Mouse (Mus musculus) MEL (cell line): ENCODE measurements around the gene Brca1. TPM values are rescaled to one million over a fixed set of nuclear protein-coding genes. Genes with fewer than 3 reads are reported as not detected.

ENCODE experiments used
- DNase-seq: peaks from one replicate; pipeline ENCODE4 v3.0.0; 2011; ENCODE audit warnings: low read depth, low spot score
- H3K27ac ChIP-seq: 2 replicates; pipeline ENCODE4 v1.5.1; 2012; ENCODE audit warnings: low read depth, mild to moderate bottlenecking, control low read depth, low read length, moderate library complexity; ENCODE audit not compliant: control insufficient read depth
- H3K27me3 ChIP-seq, 2 experiments: fragments of 150-350 bp in 1 of 2; sonication (generic) in 1 of 2; 2 replicates each; pipeline ENCODE4 v1.6.1; 2012; ENCODE audit warnings: low read length in 2 of 2, mild to moderate bottlenecking in 2 of 2, improper control_type of control experiment in 1 of 2, moderate library complexity in 1 of 2; ENCODE audit not compliant: insufficient read depth in 2 of 2, control insufficient read depth in 1 of 2
- H3K36me3 ChIP-seq, 2 experiments: 2 replicates each; pipeline ENCODE4 v1.6.1; 2012 to 2014; ENCODE audit warnings: low read length in 2 of 2, improper control_type of control experiment in 1 of 2, inconsistent platforms in 1 of 2, mild to moderate bottlenecking in 1 of 2; ENCODE audit not compliant: insufficient read depth in 2 of 2, control insufficient read depth in 1 of 2
- H3K4me1 ChIP-seq, 2 experiments: fragments of 150-350 bp in 1 of 2; sonication (generic) in 1 of 2; 2 replicates each; pipeline ENCODE4 v1.6.1; 2012; ENCODE audit warnings: low read length in 2 of 2, improper control_type of control experiment in 1 of 2, mild to moderate bottlenecking in 1 of 2; ENCODE audit not compliant: insufficient read depth in 2 of 2, control insufficient read depth in 1 of 2
- H3K4me3 ChIP-seq, 2 experiments: fragments of 150-350 bp in 1 of 2; sonication (generic) in 1 of 2; 2 replicates each; pipeline ENCODE4 v1.5.1; 2012; ENCODE audit warnings: low read depth in 2 of 2, low read length in 2 of 2, mild to moderate bottlenecking in 2 of 2, moderate library complexity in 2 of 2, control low read depth in 1 of 2, improper control_type of control experiment in 1 of 2; ENCODE audit not compliant: control insufficient read depth in 1 of 2, insufficient read depth in 1 of 2
- H3K79me2 ChIP-seq: 2 replicates; pipeline ENCODE4 v1.6.1; 2012; ENCODE audit warnings: mild to moderate bottlenecking, low read length, moderate library complexity; ENCODE audit not compliant: control insufficient read depth, poor library complexity, insufficient read depth
- H3K9ac ChIP-seq: 2 replicates; pipeline ENCODE4 v1.6.1; 2012; ENCODE audit warnings: low read depth, mild to moderate bottlenecking, control low read depth, low read length, moderate library complexity; ENCODE audit not compliant: control insufficient read depth, poor library complexity, severe bottlenecking
- H3K9me3 ChIP-seq: fragments of 150-350 bp; sonication (generic); replicated peaks from 2 replicates; pipeline ENCODE4 v1.6.1; 2012; ENCODE audit warnings: mild to moderate bottlenecking, low read length, improper control_type of control experiment, moderate library complexity; ENCODE audit not compliant: insufficient read depth
- BHLHE40 ChIP-seq: IDR thresholded peaks from 2 replicates; pipeline ENCODE4 v1.6.1; 2012; ENCODE audit warnings: low read depth, mild to moderate bottlenecking, inconsistent platforms, low read length, improper control_type of control experiment, borderline replicate concordance
- CHD1 ChIP-seq: IDR thresholded peaks from 2 replicates; pipeline ENCODE4 v1.6.1; 2012; ENCODE audit warnings: low read depth, mild to moderate bottlenecking, inconsistent platforms, low read length, improper control_type of control experiment
- CTCF ChIP-seq, 3 experiments: IDR thresholded peaks in 2 of 3; conservative IDR thresholded peaks in 1 of 3; 2 replicates each; pipeline ENCODE4 v1.5.1; 2011 to 2012; ENCODE audit warnings: low read length in 3 of 3, low read depth in 2 of 3, mild to moderate bottlenecking in 2 of 3, improper control_type of control experiment in 1 of 3, inconsistent platforms in 1 of 3, mixed read lengths in 1 of 3, moderate library complexity in 1 of 3; ENCODE audit not compliant: control insufficient read depth in 1 of 3, insufficient read depth in 1 of 3, poor library complexity in 1 of 3, severe bottlenecking in 1 of 3
- EP300 ChIP-seq, 2 experiments: IDR thresholded peaks; 2 replicates each; pipeline ENCODE4 v1.6.1; 2011; ENCODE audit warnings: improper control_type of control experiment in 2 of 2, low read length in 2 of 2, low read depth in 1 of 2, mild to moderate bottlenecking in 1 of 2
- ETS1 ChIP-seq: IDR thresholded peaks from 2 replicates; pipeline ENCODE4 v1.6.1; 2012; ENCODE audit warnings: low read depth, mild to moderate bottlenecking, inconsistent platforms, low read length, improper control_type of control experiment, moderate library complexity
- GABPA ChIP-seq: IDR thresholded peaks from 2 replicates; pipeline ENCODE4 v1.6.1; 2012; ENCODE audit warnings: low read depth, mild to moderate bottlenecking, inconsistent platforms, low read length, improper control_type of control experiment, moderate library complexity
- GATA1 ChIP-seq: IDR thresholded peaks from 2 replicates; pipeline ENCODE4 v1.6.1; 2011; ENCODE audit warnings: low read depth, low read length, improper control_type of control experiment
- HCFC1 ChIP-seq: IDR thresholded peaks from 2 replicates; pipeline ENCODE4 v1.6.1; 2012; ENCODE audit warnings: low read depth, mild to moderate bottlenecking, inconsistent platforms, low read length, improper control_type of control experiment, moderate library complexity
- KAT2A ChIP-seq: conservative IDR thresholded peaks from 2 replicates; pipeline ENCODE4 v1.6.1; 2012; ENCODE audit warnings: low read depth, low read length, improper control_type of control experiment, inconsistent platforms
- MAFK ChIP-seq: IDR thresholded peaks from 2 replicates; pipeline ENCODE4 v1.6.1; 2011; ENCODE audit warnings: low read depth, mild to moderate bottlenecking, low read length, improper control_type of control experiment, borderline replicate concordance
- MAX ChIP-seq: IDR thresholded peaks from 2 replicates; pipeline ENCODE4 v1.6.1; 2011; ENCODE audit warnings: low read length, improper control_type of control experiment
- MAZ ChIP-seq: IDR thresholded peaks from 2 replicates; pipeline ENCODE4 v1.6.1; 2012; ENCODE audit warnings: low read depth, mild to moderate bottlenecking, inconsistent platforms, low read length, improper control_type of control experiment
- MEF2A ChIP-seq: IDR thresholded peaks from 2 replicates; pipeline ENCODE4 v1.6.1; 2014; ENCODE audit warnings: low read depth, mild to moderate bottlenecking, inconsistent platforms, low read length, improper control_type of control experiment; ENCODE audit not compliant: poor library complexity, insufficient replicate concordance, severe bottlenecking; ENCODE audit errors: extremely low read depth
- MXI1 ChIP-seq: IDR thresholded peaks from 2 replicates; pipeline ENCODE4 v1.6.1; 2011; ENCODE audit warnings: mild to moderate bottlenecking, low read depth, low read length, improper control_type of control experiment
- MYB ChIP-seq: IDR thresholded peaks from 2 replicates; pipeline ENCODE4 v1.6.1; 2011; ENCODE audit warnings: mild to moderate bottlenecking, low read depth, low read length, improper control_type of control experiment
- MYC ChIP-seq: IDR thresholded peaks from 2 replicates; pipeline ENCODE4 v1.6.1; 2011; ENCODE audit warnings: low read depth, mild to moderate bottlenecking, low read length, improper control_type of control experiment, moderate library complexity
- NELFE ChIP-seq: IDR thresholded peaks from 2 replicates; pipeline ENCODE4 v1.6.1; 2011; ENCODE audit warnings: low read depth, low read length, improper control_type of control experiment
- POLR2A ChIP-seq, 2 experiments: IDR thresholded peaks; 2 replicates each; pipeline ENCODE4 v1.6.1; 2011 to 2012; ENCODE audit warnings: low read length in 2 of 2, mild to moderate bottlenecking in 2 of 2, control low read depth in 1 of 2, improper control_type of control experiment in 1 of 2, low read depth in 1 of 2, moderate library complexity in 1 of 2; ENCODE audit not compliant: control insufficient read depth in 1 of 2, insufficient read depth in 1 of 2, poor library complexity in 1 of 2
- POLR2AphosphoS2 ChIP-seq: IDR thresholded peaks from 2 replicates; pipeline ENCODE4 v1.6.1; 2011; ENCODE audit warnings: low read length, improper control_type of control experiment
- POLR2AphosphoS5 ChIP-seq: IDR thresholded peaks from 2 replicates; pipeline ENCODE4 v1.6.1; 2012; ENCODE audit warnings: low read depth, borderline replicate concordance, mild to moderate bottlenecking, inconsistent platforms, low read length, moderate library complexity, mixed read lengths
- RAD21 ChIP-seq: IDR thresholded peaks from 2 replicates; pipeline ENCODE4 v1.6.1; 2011; ENCODE audit warnings: mild to moderate bottlenecking, low read depth, low read length, improper control_type of control experiment
- RCOR1 ChIP-seq: IDR thresholded peaks from 2 replicates; pipeline ENCODE4 v1.6.1; 2012; ENCODE audit warnings: low read depth, mild to moderate bottlenecking, inconsistent platforms, low read length, improper control_type of control experiment
- SIN3A ChIP-seq: IDR thresholded peaks from 2 replicates; pipeline ENCODE4 v1.6.1; 2012; ENCODE audit warnings: low read length, improper control_type of control experiment, inconsistent platforms
- SMC3 ChIP-seq: IDR thresholded peaks from 2 replicates; pipeline ENCODE4 v1.6.1; 2011; ENCODE audit warnings: low read depth, low read length, improper control_type of control experiment
- TAL1 ChIP-seq: IDR thresholded peaks from 2 replicates; pipeline ENCODE4 v1.6.1; 2012; ENCODE audit warnings: mild to moderate bottlenecking, inconsistent platforms, low read length, moderate library complexity, mixed read lengths
- TCF12 ChIP-seq: IDR thresholded peaks from 2 replicates; pipeline ENCODE4 v1.6.1; 2014; ENCODE audit warnings: low read depth, mild to moderate bottlenecking, inconsistent platforms, low read length, improper control_type of control experiment, moderate library complexity
- USF1 ChIP-seq: IDR thresholded peaks from 2 replicates; pipeline ENCODE4 v1.6.1; 2014; ENCODE audit warnings: low read depth, mild to moderate bottlenecking, inconsistent platforms, low read length, improper control_type of control experiment, moderate library complexity
- USF2 ChIP-seq, 2 experiments: IDR thresholded peaks; 2 replicates each; pipeline ENCODE4 v1.6.1; 2011 to 2012; ENCODE audit warnings: improper control_type of control experiment in 2 of 2, low read length in 2 of 2, borderline replicate concordance in 1 of 2, inconsistent platforms in 1 of 2, low read depth in 1 of 2, mild to moderate bottlenecking in 1 of 2; ENCODE audit not compliant: insufficient read depth in 1 of 2
- ZC3H11A ChIP-seq: IDR thresholded peaks from 2 replicates; pipeline ENCODE4 v1.6.1; 2012; ENCODE audit warnings: low read depth, mild to moderate bottlenecking, inconsistent platforms, low read length, improper control_type of control experiment
- ZKSCAN1 ChIP-seq: IDR thresholded peaks from 2 replicates; pipeline ENCODE4 v1.6.1; 2012; ENCODE audit warnings: low read depth, mild to moderate bottlenecking, inconsistent platforms, low read length, improper control_type of control experiment, moderate library complexity
- ZMIZ1 ChIP-seq: IDR thresholded peaks from 2 replicates; pipeline ENCODE4 v1.6.1; 2012; ENCODE audit warnings: low read depth, mild to moderate bottlenecking, inconsistent platforms, low read length, improper control_type of control experiment, moderate library complexity
- polyA plus RNA-seq, 2 experiments: library from polyadenylated mRNA; stranded (reverse) in 1 of 2; unstranded in 1 of 2; fragments of >175 nt in 1 of 2; fragments of >200 nt in 1 of 2; gene quantifications; 2 replicates each; pipeline versions ENCODE4 v1.2.1 to v1.2.4; 2012; ENCODE audit warnings: low replicate concordance in 2 of 2, low read depth in 1 of 2; ENCODE audit not compliant: insufficient read length in 2 of 2, insufficient read depth in 1 of 2, missing spikeins in 1 of 2
- total RNA-seq: library from RNA; depleted of rRNA; stranded (reverse); fragments of 300-350 nt; gene quantifications from 2 replicates; pipeline ENCODE4 v1.2.3, GENCODE M21; 2012

Gene Brca1
- total and polyA plus RNA-seq, 3 experiments = 25.7 to 1,155 (median 35.3) TPM

DNA sequence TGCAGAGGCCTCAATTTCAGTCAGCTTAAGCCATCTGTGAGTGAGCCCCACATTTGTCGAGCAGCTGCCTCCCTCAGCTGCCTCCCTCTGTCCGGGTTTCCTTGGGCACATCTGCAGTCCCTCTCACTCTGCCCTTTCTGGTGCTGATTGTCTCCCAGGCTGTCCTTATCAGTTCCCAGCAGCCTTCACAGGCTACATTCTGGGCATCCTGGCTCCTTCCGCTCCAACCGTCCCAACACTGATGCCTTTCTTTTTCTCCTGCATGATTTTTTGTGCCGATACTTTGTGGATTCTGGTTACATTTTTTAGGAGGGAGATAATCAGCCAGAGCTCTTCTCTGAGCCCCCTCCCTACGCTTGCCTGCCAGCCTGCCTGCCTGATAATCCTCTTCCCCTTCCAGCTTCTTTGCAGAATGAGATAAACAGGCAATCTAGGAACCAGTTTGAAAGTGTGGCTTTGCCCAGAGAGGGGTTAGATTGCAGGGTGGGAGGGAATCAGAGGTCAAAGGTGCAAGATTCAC, 66.2 kb downstream of the Brca1 start (continued):
- no peak; the same call in none of the 2 replicates for TF ChIP-seq POLR2AphosphoS2
- TF ChIP-seq RCOR1 = peak; percentile 99
- TF ChIP-seq HCFC1 = no peak; the same call in 1 of the 2 replicates
- peak; percentile 39; the same call in 1 of the 2 replicates for TF ChIP-seq MXI1
- peak in 1 of 2 experiments; percentile 33; a peak in 1 of 4 replicates for TF ChIP-seq POLR2A (IDR thresholded peaks at IDR 0.05; ENCODE audit: control insufficient read depth in 1 of 2, insufficient read depth in 1 of 2, low read depth in 1 of 2, low read length in 2 of 2, poor library complexity in 1 of 2)
- peak; percentile 90 to 95 for TF ChIP-seq EP300 (IDR thresholded peaks at IDR 0.05; ENCODE audit: low read depth in 1 of 2, low read length in 2 of 2)
- TF ChIP-seq ETS1 = peak; percentile 91
- peak; percentile 98 for TF ChIP-seq TAL1
- no peak for TF ChIP-seq ZKSCAN1
- TF ChIP-seq MYB = peak; percentile 93
- no peak for TF ChIP-seq POLR2AphosphoS5
- peak; percentile 95; the same call in 1 of the 2 replicates for TF ChIP-seq GATA1
- TF ChIP-seq CTCF (IDR thresholded peaks at IDR 0.05 in 2 of 3, conservative IDR thresholded peaks at IDR 0.05 in 1 of 3; ENCODE audit: control insufficient read depth in 1 of 3, insufficient read depth in 1 of 3, low read depth in 2 of 3, low read length in 3 of 3, poor library complexity in 1 of 3, severe bottlenecking in 1 of 3) = no peak; a peak in 1 of 6 replicates

- no peak overlapping the region for H3K9ac ChIP-seq
- TF ChIP-seq ETS1 (peak; percentile 98), SMC3 (no peak), EP300 (IDR thresholded peaks at IDR 0.05; ENCODE audit: low read depth in 1 of 2, low read length in 2 of 2) (peak; percentile 89 to 93), MXI1 (peak; percentile 70), ZKSCAN1 (no peak), POLR2A (IDR thresholded peaks at IDR 0.05; ENCODE audit: control insufficient read depth in 1 of 2, insufficient read depth in 1 of 2, low read depth in 1 of 2, low read length in 2 of 2, poor library complexity in 1 of 2) (no peak), CTCF (IDR thresholded peaks at IDR 0.05 in 2 of 3, conservative IDR thresholded peaks at IDR 0.05 in 1 of 3; ENCODE audit: control insufficient read depth in 1 of 3, insufficient read depth in 1 of 3, low read depth in 2 of 3, low read length in 3 of 3, poor library complexity in 1 of 3, severe bottlenecking in 1 of 3) (no peak), ZMIZ1 (no peak), KAT2A (peak; percentile 8; the same call in 1 of the 2 replicates), GATA1 (peak; percentile 93), NELFE (no peak), MYC (peak; percentile 79), MAFK (0 out of 2 replicates have a peak, but pooled peaks have one; percentile 15), ZC3H11A (no peak), CHD1 (no peak), MYB (peak; percentile 43; the same call in 1 of the 2 replicates), SIN3A (peak; percentile 68), BHLHE40 (peak; percentile 91), GABPA (peak; percentile 75; the same call in 1 of the 2 replicates), RAD21 (no peak), HCFC1 (peak; percentile 42; the same call in 1 of the 2 replicates), USF1 (no peak), RCOR1 (peak; percentile 95), TCF12 (peak; percentile 88), USF2 (IDR thresholded peaks at IDR 0.05; ENCODE audit: borderline replicate concordance in 1 of 2, insufficient read depth in 1 of 2, low read depth in 1 of 2, low read length in 2 of 2) (no peak), MEF2A (no peak), TAL1 (peak; percentile 70), MAX (0 out of 2 replicates have a peak, but pooled peaks have one; percentile 11), MAZ (no peak)
These were observed 66.9 kb downstream of the Brca1 start for GRCm38 (mm10) chr11:101484814-101485213.

More at GRCm38 (mm10) chr11:101484814-101485213, 66.9 kb downstream of the Brca1 start:
- peak; percentile 91 for DNase-seq
- H3K27me3 ChIP-seq = no peaks in the 10 kb centered on the region
- H3K79me2 ChIP-seq = no peaks in the 10 kb centered on the region
- peak overlapping the region; percentile 86 for H3K27ac ChIP-seq
- no peaks in the 10 kb centered on the region for H3K9me3 ChIP-seq
- peaks cover 10 to 29% of the 10 kb centered on the region in 2 experiments for H3K4me1 ChIP-seq
- peaks cover 1 to 35% of the 10 kb centered on the region in 2 experiments; a peak in 3 of 4 replicates for H3K36me3 ChIP-seq
- H3K4me3 ChIP-seq = no peak overlapping the region
